Mouse (Mus musculus): ENCODE measurements at regions not wholly inside any gene's neighbourhood (a gene's known extent, or its start where the extent isn't known, plus 50 kb on each side); places are given as distances from the start of the nearest gene placed in this dataset.

- no peak for DNase-seq
- intact Hi-C loops (cut with DNase I; ENCODE audit: low total_unique reads) = no loop called here
Measured at GRCm38 (mm10) chr2:79544793-79545260, 88.2 kb upstream of the Cerkl start.

DNA sequence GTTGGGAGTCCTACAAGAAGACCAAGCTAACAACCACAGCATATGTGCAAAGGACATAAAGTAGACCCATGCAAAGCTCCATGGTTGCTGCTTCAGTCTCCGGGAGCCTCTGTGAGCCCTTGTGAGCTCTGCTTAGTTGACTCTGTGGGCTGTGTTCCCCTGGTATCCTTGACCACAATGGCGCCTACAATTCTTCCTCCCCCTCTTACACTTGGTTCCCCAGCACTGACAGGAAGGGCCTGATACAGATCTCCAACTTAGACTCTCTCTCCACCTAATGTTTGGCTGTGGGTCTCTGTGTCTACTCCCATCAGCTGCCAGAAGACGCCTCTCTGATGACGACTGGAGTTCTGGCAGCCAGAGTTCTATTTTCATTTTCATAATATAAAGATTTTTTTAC, 88.9 kb upstream of the Itprid2 start:
- intact Hi-C loops (cut with DNase I; ENCODE audit: low total_unique reads) = no loop called here
- no peak for DNase-seq

DNA sequence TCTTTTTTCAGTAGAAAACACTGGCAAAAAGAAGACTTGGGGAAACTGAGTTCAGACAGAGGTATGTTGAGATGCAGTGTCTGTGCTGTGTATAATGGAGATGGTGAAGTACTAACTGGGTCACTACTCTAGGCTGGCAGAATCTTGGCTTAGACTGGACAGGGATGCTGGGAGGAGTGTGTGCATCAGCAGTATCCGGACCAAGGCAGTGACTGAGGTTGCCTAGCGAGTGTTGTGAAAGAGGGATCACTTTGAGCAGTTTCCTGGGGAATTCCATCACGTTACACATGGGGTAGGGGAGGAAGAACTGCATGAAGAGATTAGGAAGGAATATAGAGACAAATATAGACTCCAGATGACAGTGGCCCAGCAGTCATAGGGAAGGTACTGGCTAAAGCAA, 87.9 kb upstream of the Itprid2 start:
- DNase-seq = no peak
- intact Hi-C loops (cut with DNase I; ENCODE audit: low total_unique reads) = no loop called here

DNA sequence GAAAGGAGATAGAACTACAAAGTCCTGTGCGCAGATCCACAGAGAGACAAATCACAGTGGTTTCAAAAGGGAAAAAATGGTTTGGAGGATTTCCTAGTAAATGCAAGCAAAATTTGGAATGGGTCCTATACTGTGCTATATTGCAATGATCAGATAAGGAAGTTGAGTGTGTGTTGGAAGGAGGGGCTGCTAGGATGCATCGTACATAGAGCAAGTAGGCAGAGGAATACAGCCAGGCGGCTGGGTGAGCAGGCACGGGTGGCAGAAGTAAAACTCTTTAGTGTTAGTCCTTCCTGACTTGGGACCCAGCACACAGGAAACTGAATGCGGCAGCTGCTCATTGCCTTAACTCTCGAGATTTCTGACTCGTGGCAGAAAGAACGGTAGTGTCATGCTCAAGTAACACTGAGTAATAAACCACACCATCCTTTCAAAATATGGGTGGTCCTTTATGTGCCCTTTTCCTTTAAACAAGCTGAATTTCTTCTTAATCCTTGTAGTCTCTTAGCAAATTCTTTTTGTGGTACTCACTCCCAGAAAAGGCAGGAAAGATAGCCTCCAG, 87.0 kb upstream of the Itprid2 start:
- DNase-seq = no peak
- intact Hi-C loops (cut with DNase I; ENCODE audit: low total_unique reads) = no loop called here

- DNase-seq = no peak
- intact Hi-C loops (cut with DNase I; ENCODE audit: low total_unique reads) = no loop called here
Measured at GRCm38 (mm10) chr2:79549781-79550180, 85.4 kb upstream of the Itprid2 start.

GRCm38 (mm10) chr2:79550432-79550831, 84.7 kb upstream of the Itprid2 start:
- intact Hi-C loops (cut with DNase I; ENCODE audit: low total_unique reads) = no loop called here
- no peak for DNase-seq

DNA sequence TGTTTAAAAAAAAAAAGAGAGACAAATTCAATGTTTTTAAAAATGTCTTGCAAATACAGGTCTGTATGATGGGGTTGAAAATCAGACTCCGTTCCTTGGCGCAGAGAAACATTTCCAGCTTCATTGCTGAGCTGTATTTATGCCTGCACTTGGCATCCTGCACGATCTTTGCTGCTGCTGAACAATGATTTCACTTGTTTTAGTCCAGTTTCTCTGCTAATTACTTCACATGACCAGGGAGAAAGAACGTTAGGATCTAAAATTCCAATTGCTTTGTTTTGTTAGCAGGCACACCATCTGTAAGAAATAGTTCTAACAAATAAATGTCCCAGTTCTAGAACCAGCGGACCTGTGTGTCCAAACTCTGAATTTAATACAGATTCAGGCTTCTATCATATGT, 82.7 kb upstream of the Itprid2 start:
- intact Hi-C loops (cut with DNase I; ENCODE audit: low total_unique reads) = no loop called here
- no peak for DNase-seq

DNA sequence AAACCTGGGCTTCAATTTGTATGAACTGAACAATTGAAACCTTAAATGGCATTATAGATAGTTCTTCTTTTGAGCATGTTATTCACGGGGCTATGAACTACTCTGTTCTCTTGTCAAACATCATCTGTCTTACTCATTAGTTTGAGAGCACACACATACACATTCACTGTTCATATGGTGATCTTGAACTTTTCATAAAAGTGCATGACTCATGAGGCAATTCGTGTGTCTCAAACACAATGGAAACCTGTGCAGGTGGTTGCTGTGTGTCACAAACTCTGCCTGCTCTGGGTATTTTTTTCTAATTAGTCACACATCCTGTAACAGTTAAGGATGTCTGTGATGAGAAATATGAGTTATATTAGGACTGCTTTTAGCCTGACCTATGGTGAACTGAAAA, 79.8 kb upstream of the Itprid2 start:
- intact Hi-C loops (cut with DNase I; ENCODE audit: low total_unique reads) = no loop called here
- DNase-seq = no peak

GRCm38 (mm10) chr2:79557361-79557760, 77.8 kb upstream of the Itprid2 start:
- intact Hi-C loops (cut with DNase I; ENCODE audit: low total_unique reads) = no loop called here
- DNase-seq = no peak

DNA sequence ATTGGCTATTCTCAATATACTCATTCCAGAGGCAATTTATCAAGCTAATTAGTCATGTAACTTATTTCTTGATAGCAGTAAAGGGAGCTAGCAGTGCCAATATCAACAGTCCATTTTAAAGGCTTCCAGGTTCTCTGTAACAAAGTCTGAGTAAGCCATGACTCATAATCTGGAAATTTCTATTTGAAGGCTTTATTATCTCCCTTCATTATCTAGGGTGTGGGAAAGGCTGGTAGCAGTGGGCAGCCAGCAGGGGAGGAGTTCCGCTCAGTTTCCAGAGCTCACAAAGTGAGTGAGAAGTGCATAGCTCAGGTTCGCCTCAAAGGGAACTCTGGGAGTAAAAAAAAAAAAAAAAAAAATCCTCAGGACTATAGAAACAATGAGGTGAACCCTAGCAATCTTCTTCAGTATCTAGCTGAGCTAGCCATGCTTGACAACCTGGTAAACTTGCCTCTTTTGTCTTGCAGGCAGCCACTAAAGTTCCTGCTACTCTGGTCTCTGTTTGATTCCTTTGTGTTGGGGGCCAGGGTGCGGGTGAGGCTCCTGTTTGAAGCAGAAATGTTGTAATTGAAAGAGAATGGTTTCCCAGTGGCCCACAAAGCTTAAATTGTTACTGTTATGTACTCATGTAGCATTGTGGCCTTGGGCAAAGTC, 68.7 kb upstream of the Itprid2 start:
- intact Hi-C loops (cut with DNase I; ENCODE audit: low total_unique reads) = no loop called here
- DNase-seq = no peak

- no peak for DNase-seq
- intact Hi-C loops (cut with DNase I; ENCODE audit: low total_unique reads) = no loop called here
Measured at GRCm38 (mm10) chr2:79567413-79567934, 67.7 kb upstream of the Itprid2 start.

GRCm38 (mm10) chr2:79569663-79570062, 65.5 kb upstream of the Itprid2 start:
- DNase-seq = no peak
- intact Hi-C loops (cut with DNase I; ENCODE audit: low total_unique reads) = no loop called here

DNA sequence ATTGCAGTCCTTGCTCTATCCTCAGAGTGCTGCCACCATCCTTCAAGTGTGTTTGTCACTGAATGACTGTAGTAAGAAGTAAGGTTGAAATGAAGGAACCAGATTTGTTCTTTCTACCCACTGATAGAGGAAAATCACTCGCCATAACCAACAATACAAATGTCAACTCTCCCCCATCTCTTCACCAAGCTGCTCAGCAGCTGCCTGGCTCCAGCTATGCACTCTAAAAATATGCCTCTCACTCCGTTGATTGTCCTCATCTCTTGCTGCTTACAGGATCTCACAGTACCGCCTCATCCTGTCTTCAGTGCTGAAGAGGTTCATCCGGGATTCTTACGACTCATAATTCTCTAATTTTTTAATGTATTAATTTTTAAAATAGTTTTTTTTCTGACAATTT, 63.2 kb upstream of the Itprid2 start:
- intact Hi-C loops (cut with DNase I; ENCODE audit: low total_unique reads) = no loop called here

DNA sequence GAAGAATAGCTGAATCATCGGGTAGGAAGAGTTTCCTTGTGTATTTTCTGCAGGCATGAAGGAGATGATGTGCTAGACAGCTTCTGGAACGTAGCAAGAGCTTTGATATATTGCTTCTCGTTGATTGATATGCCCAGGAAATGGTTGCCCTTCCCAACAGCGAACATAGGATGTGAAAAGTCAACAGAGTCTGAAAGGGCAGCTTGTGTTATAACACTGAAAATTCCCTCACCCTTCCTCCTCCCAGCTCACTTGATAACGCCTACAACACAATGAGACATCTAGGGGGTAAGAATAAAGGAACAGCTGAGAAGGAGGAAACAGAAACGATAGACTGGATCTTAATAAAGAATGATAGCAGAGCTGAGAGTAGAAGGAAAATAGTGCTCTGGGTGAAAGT, 60.1 kb upstream of the Itprid2 start:
- no peak for DNase-seq
- intact Hi-C loops (cut with DNase I; ENCODE audit: low total_unique reads) = no loop called here

More for the DNA sequence above, 63.2 kb upstream of the Itprid2 start:
- DNase-seq = no peak

DNA sequence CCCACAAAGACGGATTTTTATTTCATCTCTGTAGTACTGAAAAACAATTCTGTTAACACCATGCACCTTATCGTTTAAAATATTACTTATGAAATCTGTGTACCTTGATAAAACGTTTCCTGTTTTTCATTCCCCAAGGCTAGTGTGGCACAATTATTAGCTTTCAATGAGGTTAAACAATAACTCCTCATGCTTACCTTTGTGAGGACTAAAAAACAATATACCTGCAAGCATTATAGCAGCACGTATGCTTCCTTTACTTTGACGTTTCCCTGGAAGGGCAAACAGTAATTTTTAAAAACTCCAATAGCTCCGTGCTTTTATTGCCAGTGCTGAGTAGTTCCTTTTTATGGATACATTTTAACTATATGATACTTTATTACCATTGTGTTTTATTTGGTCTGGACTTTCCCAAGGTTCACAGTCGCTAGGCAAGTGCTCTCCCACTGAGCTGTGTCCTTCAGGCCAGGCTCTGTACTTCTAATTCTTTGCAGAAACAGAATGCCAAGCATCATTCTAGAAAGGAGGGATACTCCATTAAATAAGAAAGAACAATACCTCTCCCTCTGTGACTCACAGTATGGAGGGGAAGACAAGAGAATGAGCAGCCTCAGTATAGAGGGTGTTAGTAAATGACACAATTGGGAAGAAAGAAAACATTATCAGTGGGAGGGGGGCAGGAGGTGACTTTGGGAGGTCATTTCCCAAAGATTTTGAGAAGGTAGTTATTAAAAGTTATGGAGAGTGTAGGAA, 50.0 kb upstream of the Itprid2 start:
- DNase-seq = no peak
- intact Hi-C loops (cut with DNase I; ENCODE audit: low total_unique reads) = no loop called here
